Mouse (Mus musculus) bone marrow, adult 2 months (tissue): ENCODE measurements around the gene Ranbp10.

Source experiments
- CTCF ChIP-seq: fragments of 200-500 bp; IDR thresholded peaks from 2 replicates; pipeline ENCODE4 v1.5.1; 2011; ENCODE audit warnings: low read length, control low read depth; ENCODE audit not compliant: control insufficient read depth, insufficient read depth
- POLR2A ChIP-seq: fragments of 200-500 bp; IDR thresholded peaks from 2 replicates; pipeline ENCODE4 v1.6.1; 2011; ENCODE audit warnings: low read depth, mild to moderate bottlenecking, control low read depth, low read length, borderline replicate concordance; ENCODE audit not compliant: control insufficient read depth

DNA sequence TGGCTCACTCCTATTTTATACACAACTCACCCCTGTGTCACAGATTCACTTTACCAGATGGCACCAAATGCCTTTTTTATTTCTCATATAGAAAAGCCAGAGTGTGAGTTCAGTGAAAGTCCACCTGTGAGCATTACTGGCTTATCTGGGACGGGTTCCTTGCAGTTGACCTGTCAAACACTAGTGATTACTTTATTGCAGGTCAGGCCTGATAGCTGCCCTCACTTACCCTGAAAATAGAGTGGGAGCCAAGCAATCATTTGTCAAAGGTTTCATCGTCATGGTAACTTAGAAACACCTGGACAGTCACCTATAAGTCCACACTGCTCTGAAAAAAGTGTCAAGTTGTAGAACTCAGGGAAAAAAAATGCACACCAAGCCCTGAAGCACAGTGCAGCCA, 72.5 kb downstream of the Ranbp10 start:
- no peak for TF ChIP-seq CTCF
- no peak for TF ChIP-seq POLR2A
